Comparison of ENCODE assay signal across 20 mouse cellular contexts in genomic region chr2:92866616-92867015, GRCm38 (mm10). TPM values are rescaled to one million over a fixed set of nuclear protein-coding genes. Genes with fewer than 3 reads are reported as not detected.
"Had no signal": no experiment of that assay in that cellular context is flagged by ENCODE, and none has a peak within 500 bp of the region (broad histone marks: within the 10 kb centered on the region; RNA-seq: fewer than 3 reads in every experiment).

No protein-coding gene starts in this region.

- H3K4me2 ChIP-seq: liver, embryonic 13.5 days; midbrain, embryonic 13.5 days; neural tube, embryonic 12.5 days; neural tube, embryonic 15.5 days; stomach, embryonic 15.5 days had no signal

- H3K27me3 ChIP-seq: liver, embryonic 13.5 days; midbrain, embryonic 13.5 days; neural tube, embryonic 12.5 days; neural tube, embryonic 15.5 days; stomach, embryonic 15.5 days had no signal

- H3K4me3 ChIP-seq: layer of hippocampus, adult 2 months; liver, embryonic 13.5 days; midbrain, embryonic 13.5 days; neural tube, embryonic 12.5 days; neural tube, embryonic 15.5 days; stomach, embryonic 15.5 days had no signal

- H3K4me1 ChIP-seq: liver, embryonic 13.5 days; stomach, embryonic 15.5 days had no signal

- H3K36me3 ChIP-seq: liver, embryonic 13.5 days; midbrain, embryonic 13.5 days; neural tube, embryonic 12.5 days; neural tube, embryonic 15.5 days; stomach, embryonic 15.5 days had no signal

- H3K27ac ChIP-seq: kidney, postnatal 0 days; layer of hippocampus, adult 2 months; liver, embryonic 13.5 days; midbrain, embryonic 13.5 days; neural tube, embryonic 12.5 days; neural tube, embryonic 15.5 days; stomach, embryonic 15.5 days had no signal

- H3K9ac ChIP-seq: liver, embryonic 13.5 days; midbrain, embryonic 13.5 days; neural tube, embryonic 12.5 days; neural tube, embryonic 15.5 days; stomach, embryonic 15.5 days had no signal

- DNase-seq: kidney, adult 2 months; kidney, postnatal 25 days; layer of hippocampus, adult 9-11 months; liver, embryonic 13.5 days; lung, adult 2 months; lung, postnatal 14 days; lung, postnatal 4 days; right cerebral cortex, adult 18-20 months; right cerebral cortex, postnatal 14 days; right cerebral cortex, postnatal 4 days; thymus, postnatal 25 days had no signal

- H3K9me3 ChIP-seq: liver, embryonic 13.5 days; neural tube, embryonic 15.5 days; stomach, embryonic 15.5 days had no signal

RNA-seq across cellular contexts. Expression of gene Syt13, which starts 48.3 kb away (rescaled TPM):
- total RNA-seq: liver, adult 2 months; megakaryocyte progenitor cell, adult 5-6 weeks; megakaryocyte-erythroid progenitor cell, adult 5-6 weeks had no signal
- polyA plus RNA-seq: liver, adult 2 months had no signal
